Mouse (Mus musculus): ENCODE results near the gene Cpsf6. TPM values are rescaled to one million over a fixed set of nuclear protein-coding genes. Genes with fewer than 3 reads are reported as not detected.
"Not testable (repeated sequence)": the region's sequence is repeated elsewhere in the genome, so short reads cannot be mapped to it uniquely, and the experiment has no call there.

Gene Cpsf6
- polyA plus RNA-seq, 1 experiment from 2014 or later: 173 TPM

- Histone ChIP-seq H3K36me3 (ENCODE audit: control insufficient read depth, insufficient read depth, low read length) (no peaks in the 10 kb centered on the region), H3K27ac (ENCODE audit: low read length) (no peak overlapping the region), H3K4me2 (replicated peaks; ENCODE audit: low read depth, low read length) (peak overlapping the region; percentile 37), H3K27me3 (ENCODE audit: control insufficient read depth, insufficient read depth, low read length) (no peaks in the 10 kb centered on the region), H3K9me3 (ENCODE audit: control insufficient read depth, low read depth, low read length) (no peaks in the 10 kb centered on the region), H3K4me1 (ENCODE audit: control insufficient read depth, insufficient read depth, low read length) (no peaks in the 10 kb centered on the region), H3K9ac (replicated peaks; ENCODE audit: low read depth, low read length) (no peak overlapping the region), H3K4me3 (ENCODE audit: low read depth, low read length) (no peak overlapping the region)
- ATAC-seq (ENCODE audit: insufficient number of reproducible peaks, insufficient read depth, low FRiP score, low read depth): no peak; the same call in 1 of the 2 replicates
- WGBS: 38% methylated on average over 18 of the region's 18 CpGs
These were observed 16.7 kb upstream of the Cpsf6 start for GRCm38 (mm10) chr10:117396386-117397048.

GRCm38 (mm10) chr10:117395801-117396200 lies 16.0 kb upstream of the Cpsf6 start:
- Histone ChIP-seq H3K4me3 (ENCODE audit: low read depth, low read length) (no peak overlapping the region), H3K36me3 (ENCODE audit: control insufficient read depth, insufficient read depth, low read length) (no peaks in the 10 kb centered on the region), H3K27ac (ENCODE audit: low read length) (no peak overlapping the region), H3K9me3 (ENCODE audit: control insufficient read depth, low read depth, low read length) (no peaks in the 10 kb centered on the region), H3K9ac (replicated peaks; ENCODE audit: low read depth, low read length) (no peak overlapping the region), H3K4me1 (ENCODE audit: control insufficient read depth, insufficient read depth, low read length) (no peaks in the 10 kb centered on the region), H3K4me2 (replicated peaks; ENCODE audit: low read depth, low read length) (no peak overlapping the region), H3K27me3 (ENCODE audit: control insufficient read depth, insufficient read depth, low read length) (no peaks in the 10 kb centered on the region)
- 96% methylated on average over 2 of the region's 2 CpGs for WGBS
- no peak for ATAC-seq (ENCODE audit: insufficient number of reproducible peaks, insufficient read depth, low FRiP score, low read depth)

- H3K4me1 ChIP-seq (ENCODE audit: control insufficient read depth, insufficient read depth, low read length): no peaks in the 10 kb centered on the region
- WGBS: 69% methylated on average over 3 of the region's 3 CpGs
- no peak overlapping the region for H3K9ac ChIP-seq (replicated peaks; ENCODE audit: low read depth, low read length)
- H3K27ac ChIP-seq (ENCODE audit: low read length): no peak overlapping the region
- no peak overlapping the region for H3K4me3 ChIP-seq (ENCODE audit: low read depth, low read length)
- no peak for ATAC-seq (ENCODE audit: insufficient number of reproducible peaks, insufficient read depth, low FRiP score, low read depth)
- H3K9me3 ChIP-seq (ENCODE audit: control insufficient read depth, low read depth, low read length): no peaks in the 10 kb centered on the region
- no peak overlapping the region for H3K4me2 ChIP-seq (replicated peaks; ENCODE audit: low read depth, low read length)
- H3K27me3 ChIP-seq (ENCODE audit: control insufficient read depth, insufficient read depth, low read length): no peaks in the 10 kb centered on the region
- no peaks in the 10 kb centered on the region for H3K36me3 ChIP-seq (ENCODE audit: control insufficient read depth, insufficient read depth, low read length)
These were observed 15.1 kb upstream of the Cpsf6 start for GRCm38 (mm10) chr10:117394738-117395550.

GRCm38 (mm10) chr10:117393891-117394395 lies 14.1 kb upstream of the Cpsf6 start:
- Histone ChIP-seq H3K9ac (replicated peaks; ENCODE audit: low read depth, low read length) (no peak overlapping the region), H3K36me3 (ENCODE audit: control insufficient read depth, insufficient read depth, low read length) (no peaks in the 10 kb centered on the region), H3K27me3 (ENCODE audit: control insufficient read depth, insufficient read depth, low read length) (no peaks in the 10 kb centered on the region), H3K4me3 (ENCODE audit: low read depth, low read length) (peak overlapping the region; percentile 24), H3K4me2 (replicated peaks; ENCODE audit: low read depth, low read length) (peak overlapping the region; percentile 54), H3K9me3 (ENCODE audit: control insufficient read depth, low read depth, low read length) (no peaks in the 10 kb centered on the region), H3K4me1 (ENCODE audit: control insufficient read depth, insufficient read depth, low read length) (no peaks in the 10 kb centered on the region), H3K27ac (ENCODE audit: low read length) (no peak overlapping the region)
- no peak for ATAC-seq (ENCODE audit: insufficient number of reproducible peaks, insufficient read depth, low FRiP score, low read depth)
- WGBS: 48% methylated on average over 11 of the region's 11 CpGs

GRCm38 (mm10) chr10:117393196-117393890 lies 13.5 kb upstream of the Cpsf6 start:
- peak; percentile 64; the same call in 1 of the 2 replicates for ATAC-seq (ENCODE audit: insufficient number of reproducible peaks, insufficient read depth, low FRiP score, low read depth)
- no peaks in the 10 kb centered on the region for H3K9me3 ChIP-seq (ENCODE audit: control insufficient read depth, low read depth, low read length)
- H3K27me3 ChIP-seq (ENCODE audit: control insufficient read depth, insufficient read depth, low read length): no peaks in the 10 kb centered on the region
- H3K4me1 ChIP-seq (ENCODE audit: control insufficient read depth, insufficient read depth, low read length): no peaks in the 10 kb centered on the region
- no peaks in the 10 kb centered on the region for H3K36me3 ChIP-seq (ENCODE audit: control insufficient read depth, insufficient read depth, low read length)
- no peak overlapping the region for H3K27ac ChIP-seq (ENCODE audit: low read length)
- H3K4me3 ChIP-seq (ENCODE audit: low read depth, low read length): peak overlapping the region; percentile 24
- H3K9ac ChIP-seq (replicated peaks; ENCODE audit: low read depth, low read length): no peak overlapping the region; the same call in 1 of the 2 replicates
- H3K4me2 ChIP-seq (replicated peaks; ENCODE audit: low read depth, low read length): peak overlapping the region; percentile 54
- 3% methylated on average over 22 of the region's 27 CpGs for WGBS

GRCm38 (mm10) chr10:117392832-117393195 lies 13.0 kb upstream of the Cpsf6 start:
- Histone ChIP-seq H3K9me3 (ENCODE audit: control insufficient read depth, low read depth, low read length) (no peaks in the 10 kb centered on the region), H3K4me2 (replicated peaks; ENCODE audit: low read depth, low read length) (peak overlapping the region; percentile 54), H3K4me3 (ENCODE audit: low read depth, low read length) (peak overlapping the region; percentile 24), H3K9ac (replicated peaks; ENCODE audit: low read depth, low read length) (no peak overlapping the region), H3K27ac (ENCODE audit: low read length) (no peak overlapping the region), H3K36me3 (ENCODE audit: control insufficient read depth, insufficient read depth, low read length) (no peaks in the 10 kb centered on the region), H3K27me3 (ENCODE audit: control insufficient read depth, insufficient read depth, low read length) (no peaks in the 10 kb centered on the region), H3K4me1 (ENCODE audit: control insufficient read depth, insufficient read depth, low read length) (no peaks in the 10 kb centered on the region)
- WGBS: 7% methylated on average over 6 of the region's 6 CpGs
- ATAC-seq (ENCODE audit: insufficient number of reproducible peaks, insufficient read depth, low FRiP score, low read depth): no peak

GRCm38 (mm10) chr10:117392397-117392796 lies 12.6 kb upstream of the Cpsf6 start:
- WGBS: 72% methylated on average over 1 of the region's 1 CpGs
- H3K36me3 ChIP-seq (ENCODE audit: control insufficient read depth, insufficient read depth, low read length); ATAC-seq (ENCODE audit: insufficient number of reproducible peaks, insufficient read depth, low FRiP score, low read depth); H3K4me2 ChIP-seq (replicated peaks; ENCODE audit: low read depth, low read length); H3K27me3 ChIP-seq (ENCODE audit: control insufficient read depth, insufficient read depth, low read length); H3K9ac ChIP-seq (replicated peaks; ENCODE audit: low read depth, low read length); H3K4me3 ChIP-seq (ENCODE audit: low read depth, low read length); H3K9me3 ChIP-seq (ENCODE audit: control insufficient read depth, low read depth, low read length); H3K4me1 ChIP-seq (ENCODE audit: control insufficient read depth, insufficient read depth, low read length); H3K27ac ChIP-seq (ENCODE audit: low read length): not testable (repeated sequence)

GRCm38 (mm10) chr10:117391801-117392200 lies 12.0 kb upstream of the Cpsf6 start:
- Histone ChIP-seq H3K27me3 (ENCODE audit: control insufficient read depth, insufficient read depth, low read length) (no peaks in the 10 kb centered on the region), H3K4me2 (replicated peaks; ENCODE audit: low read depth, low read length) (no peak overlapping the region), H3K36me3 (ENCODE audit: control insufficient read depth, insufficient read depth, low read length) (no peaks in the 10 kb centered on the region), H3K4me3 (ENCODE audit: low read depth, low read length) (no peak overlapping the region), H3K4me1 (ENCODE audit: control insufficient read depth, insufficient read depth, low read length) (no peaks in the 10 kb centered on the region), H3K27ac (ENCODE audit: low read length) (no peak overlapping the region), H3K9ac (replicated peaks; ENCODE audit: low read depth, low read length) (no peak overlapping the region), H3K9me3 (ENCODE audit: control insufficient read depth, low read depth, low read length) (no peaks in the 10 kb centered on the region)
- no peak for ATAC-seq (ENCODE audit: insufficient number of reproducible peaks, insufficient read depth, low FRiP score, low read depth)
- 88% methylated on average over 2 of the region's 2 CpGs for WGBS
